Mouse (Mus musculus) urinary bladder, postnatal 36 days (tissue): ENCODE measurements around the gene Zfp36l2.
"Not testable (repeated sequence)": the region's sequence is repeated elsewhere in the genome, so short reads cannot be mapped to it uniquely, and the experiment has no call there.

Source experiments
- DNase-seq, 2 experiments: peaks; one replicate each; pipeline ENCODE4 v3.0.0; 2022; ENCODE audit warnings: low spot score in 2 of 2, mixed read lengths in 1 of 2

Zfp36l2 gene

DNA sequence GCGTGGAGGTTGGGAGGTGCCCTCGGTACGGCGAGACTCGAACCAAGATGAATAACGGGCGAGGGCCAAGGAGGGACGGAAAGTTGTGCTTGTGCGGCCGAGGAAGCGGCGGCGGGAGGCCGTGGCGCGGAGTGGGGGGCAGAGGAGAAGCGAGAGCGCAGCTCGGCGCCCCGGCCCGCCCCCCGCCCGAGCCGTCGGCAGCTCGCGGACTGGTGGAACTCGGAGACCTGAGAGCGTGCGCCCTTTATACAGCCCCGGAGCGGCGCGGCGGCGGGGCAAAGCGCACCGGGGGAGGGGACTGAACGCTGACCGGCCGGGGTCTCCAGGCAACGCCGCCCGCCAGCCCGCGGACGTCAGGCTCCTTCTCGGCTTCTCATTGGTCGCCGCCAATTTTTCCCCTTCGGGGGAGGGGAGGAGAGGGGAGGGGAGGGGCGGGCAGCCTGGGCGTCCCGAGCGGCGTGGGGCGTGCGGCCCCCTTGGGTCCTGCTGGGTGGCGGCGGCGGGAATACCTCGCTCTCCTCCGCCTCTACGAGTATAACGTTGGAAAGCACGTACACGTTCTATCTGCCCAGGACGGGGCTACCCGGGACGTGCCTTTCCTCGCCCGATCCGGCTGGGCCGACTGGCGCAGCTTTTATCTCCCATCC lies at the start of gene Zfp36l2:
Zfp36l2 (minus strand) TSS at position 221 of the 647 bp plus-strand sequence.
- peak; percentile 95 to 98 for DNase-seq

DNA sequence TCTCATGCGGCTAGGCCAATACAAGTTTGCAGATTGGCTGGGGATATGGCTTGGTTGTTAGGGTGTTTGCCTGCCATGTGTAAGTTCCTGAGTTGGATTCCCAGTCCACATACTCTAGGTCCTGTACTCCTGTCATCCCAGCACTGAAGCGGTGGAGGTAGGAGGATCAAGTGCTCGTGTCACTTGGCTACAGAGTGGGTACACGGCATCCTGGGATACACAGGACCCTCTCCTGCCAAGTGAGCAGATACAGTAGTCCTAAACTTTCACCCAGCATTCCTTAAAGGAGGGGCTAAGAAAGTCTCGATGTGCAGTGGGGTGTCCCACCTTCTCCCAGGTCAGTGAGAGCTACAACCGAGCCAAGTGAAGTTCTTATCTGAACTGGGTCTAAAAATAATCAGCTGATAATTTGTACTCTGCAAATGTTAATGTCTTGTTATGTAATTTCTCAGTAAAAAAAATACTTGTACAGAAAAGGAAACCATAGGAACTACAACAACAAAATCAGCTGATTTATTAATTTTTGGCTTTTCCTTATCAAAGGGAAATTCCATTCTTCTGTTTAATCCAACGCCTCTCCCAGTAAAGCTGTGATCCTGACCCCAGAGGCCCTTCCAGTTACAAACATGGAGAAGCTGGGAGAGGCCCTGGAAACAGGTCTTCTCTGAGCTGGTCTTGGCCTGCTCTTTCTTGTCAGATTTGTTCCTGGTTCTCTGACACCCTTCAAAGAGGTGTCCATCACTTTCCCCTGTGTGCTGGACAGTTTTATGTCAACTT lies 49.2 kb upstream of the Zfp36l2 start:
- DNase-seq, result no peak

DNA sequence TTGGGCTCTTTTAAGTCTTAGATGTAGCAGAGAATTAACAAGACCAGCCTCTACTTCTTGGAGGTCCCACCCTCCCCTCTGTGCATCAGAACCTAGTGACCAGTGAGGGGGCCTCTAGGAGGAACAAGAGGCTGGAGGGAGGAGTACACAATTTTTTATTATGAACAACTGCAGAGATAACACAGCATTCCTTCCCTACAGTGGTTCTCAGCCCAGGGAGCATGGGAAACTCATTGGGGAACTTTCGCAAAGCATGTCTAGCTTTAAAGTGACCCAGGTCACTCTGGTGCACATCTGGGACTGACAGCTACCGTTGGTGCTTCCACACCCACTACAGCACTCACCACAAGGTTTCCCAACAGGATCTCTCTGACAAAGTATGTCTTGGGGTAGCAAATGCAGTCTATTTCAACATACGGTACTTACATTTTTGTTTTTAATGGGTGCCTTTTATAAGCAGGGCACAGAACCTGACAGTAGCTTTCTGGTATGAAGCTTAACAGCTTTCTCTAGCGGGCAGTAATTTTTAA lies 47.7 kb upstream of the Zfp36l2 start:
- no peak for DNase-seq

DNA sequence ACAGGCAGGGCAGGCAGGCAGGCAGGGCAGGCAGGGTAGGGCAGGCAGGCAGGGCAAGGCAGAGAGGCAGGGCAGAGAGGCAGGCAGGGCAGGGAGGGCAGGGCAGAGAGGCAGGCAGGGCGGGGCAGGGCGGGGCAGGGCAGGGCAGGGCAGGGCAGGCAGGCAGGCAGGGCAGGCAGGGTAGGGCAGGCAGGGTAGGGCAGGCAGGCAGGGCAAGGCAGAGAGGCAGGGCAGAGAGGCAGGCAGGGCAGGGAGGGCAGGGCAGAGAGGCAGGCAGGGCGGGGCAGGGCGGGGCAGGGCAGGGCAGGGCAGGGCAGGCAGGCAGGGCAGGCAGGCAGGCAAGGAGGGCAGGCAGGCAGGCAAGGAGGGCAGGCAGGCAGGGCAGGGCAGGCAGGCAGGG lies 47.0 kb upstream of the Zfp36l2 start:
- DNase-seq, result not testable (repeated sequence)

DNA sequence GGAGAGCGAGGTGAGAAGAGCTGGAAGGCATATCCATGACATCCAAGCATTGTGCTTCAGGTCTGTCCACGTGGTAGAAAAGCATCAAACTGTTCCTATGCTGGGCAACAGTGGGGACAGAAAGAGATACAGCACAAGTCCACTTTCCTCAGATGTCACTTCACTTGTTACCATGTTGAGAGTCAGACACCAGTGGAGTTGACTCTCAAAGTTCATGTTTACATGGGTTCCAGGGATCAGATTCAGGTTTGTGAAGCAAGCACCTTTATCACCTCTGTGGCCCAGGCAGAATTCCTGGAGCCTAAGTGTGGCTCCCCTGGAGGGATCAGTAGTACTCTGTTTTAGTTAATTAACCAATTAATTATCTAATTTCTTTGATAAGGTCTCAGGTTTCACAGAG lies 46.0 kb upstream of the Zfp36l2 start:
- DNase-seq, result no peak

DNA sequence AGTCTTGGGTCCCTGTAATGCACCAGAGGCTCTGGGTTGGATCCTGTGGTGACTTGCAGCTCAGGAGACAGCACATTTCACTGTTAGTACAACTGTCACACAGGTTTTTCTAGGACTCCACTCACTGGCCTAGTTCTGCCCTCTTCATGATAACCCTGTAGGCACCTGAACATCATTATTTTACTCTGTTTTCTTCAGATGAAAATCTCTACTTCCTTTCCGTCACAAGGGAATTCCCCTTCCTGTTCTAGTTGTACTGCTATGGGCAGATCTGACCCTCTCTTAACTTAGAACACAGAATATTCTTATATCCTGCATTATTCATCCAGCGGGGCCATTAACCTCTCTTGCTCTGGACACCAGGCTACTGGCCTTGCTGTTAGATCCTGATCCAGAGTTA lies 43.6 kb upstream of the Zfp36l2 start:
- DNase-seq, result no peak

DNA sequence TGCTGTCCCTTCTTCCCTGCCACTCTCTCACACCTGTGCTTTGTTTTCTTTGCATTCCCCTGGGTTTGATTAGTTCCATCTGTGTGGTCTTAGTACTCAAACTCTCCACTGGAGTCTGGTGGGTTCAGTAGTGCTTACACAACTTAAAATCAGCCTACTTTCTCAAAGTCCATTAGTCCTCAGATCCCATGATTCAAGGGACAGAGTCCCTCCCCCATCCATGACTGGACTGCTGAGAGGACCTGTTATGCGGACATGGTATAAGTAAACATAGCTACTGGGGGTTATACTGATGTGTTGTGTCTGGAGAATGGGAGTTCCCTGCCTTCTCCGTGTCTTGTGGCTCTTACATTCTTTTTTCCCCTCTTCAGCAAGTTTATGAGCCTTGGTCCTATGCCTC lies 40.5 kb upstream of the Zfp36l2 start:
- no peak for DNase-seq

DNA sequence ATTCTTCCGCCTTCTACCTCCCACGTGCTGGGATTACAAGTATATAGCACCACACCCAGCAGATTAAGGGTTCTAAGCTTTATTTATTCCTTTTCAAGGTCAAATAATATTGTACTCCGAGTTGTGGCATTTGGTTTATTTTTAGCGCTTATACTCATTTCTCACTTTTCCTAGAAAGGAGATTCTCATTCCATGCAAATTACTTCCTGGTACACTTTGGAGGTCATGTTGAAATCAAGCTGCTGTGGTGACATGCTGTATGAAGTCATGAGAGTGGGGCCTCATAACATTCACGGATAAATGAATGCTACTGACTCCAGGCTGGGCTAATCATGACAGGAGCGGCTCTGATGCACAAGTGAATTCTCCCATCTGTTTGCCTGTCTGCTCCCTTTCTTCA lies 38.9 kb upstream of the Zfp36l2 start:
- no peak for DNase-seq

DNA sequence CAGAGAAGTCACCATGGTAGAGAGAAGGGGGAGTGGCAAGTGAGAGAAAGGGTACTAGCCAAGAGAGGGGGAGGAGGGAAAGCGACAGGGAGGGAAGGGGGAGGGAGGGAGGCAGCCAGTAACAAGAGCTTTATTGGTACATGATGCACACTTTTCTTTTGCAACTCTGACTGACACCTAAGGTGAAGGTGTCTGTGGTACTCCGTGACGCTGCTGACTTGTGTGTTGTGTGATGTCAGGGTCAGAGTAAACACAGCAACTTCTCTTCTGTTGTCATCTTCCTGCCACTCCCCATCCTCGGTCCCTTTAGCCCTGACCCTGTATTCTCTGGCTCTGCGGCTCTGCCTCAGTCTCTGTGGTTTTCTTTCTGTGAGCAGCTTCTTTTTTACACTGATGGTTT lies 38.5 kb upstream of the Zfp36l2 start:
- no peak for DNase-seq

DNA sequence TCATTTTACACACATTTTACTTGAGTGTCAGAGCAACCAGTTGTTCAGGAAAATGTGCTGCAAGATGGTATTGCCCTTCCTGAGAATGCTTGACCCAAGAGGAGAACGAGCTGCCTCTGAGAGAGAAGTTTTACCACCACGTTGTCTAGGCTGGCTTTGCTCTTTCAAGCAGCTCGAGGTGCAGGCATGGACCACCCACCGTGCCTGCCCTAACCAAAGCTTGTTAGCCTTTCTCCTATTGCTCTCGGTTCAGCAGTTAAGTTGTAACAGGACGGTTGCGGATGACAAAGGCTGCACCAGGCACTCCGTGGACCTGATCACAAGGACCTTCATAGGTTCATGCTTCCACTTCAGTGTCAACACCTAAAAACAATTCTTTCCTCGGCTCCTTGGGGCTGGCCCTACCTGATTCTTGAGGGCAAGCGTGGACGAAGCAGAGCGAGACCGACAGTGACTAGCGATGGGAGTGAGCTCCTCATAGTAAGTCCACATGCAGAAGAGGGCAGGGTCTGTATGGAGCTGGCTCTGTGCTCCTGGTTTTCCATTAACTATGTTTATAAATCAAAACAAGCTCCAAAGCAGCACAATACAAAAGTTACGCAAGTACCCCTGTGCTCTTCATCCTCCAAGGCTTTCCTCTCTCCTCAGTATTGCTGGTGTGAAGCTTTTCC lies 36.6 kb upstream of the Zfp36l2 start:
- DNase-seq, result no peak

DNA sequence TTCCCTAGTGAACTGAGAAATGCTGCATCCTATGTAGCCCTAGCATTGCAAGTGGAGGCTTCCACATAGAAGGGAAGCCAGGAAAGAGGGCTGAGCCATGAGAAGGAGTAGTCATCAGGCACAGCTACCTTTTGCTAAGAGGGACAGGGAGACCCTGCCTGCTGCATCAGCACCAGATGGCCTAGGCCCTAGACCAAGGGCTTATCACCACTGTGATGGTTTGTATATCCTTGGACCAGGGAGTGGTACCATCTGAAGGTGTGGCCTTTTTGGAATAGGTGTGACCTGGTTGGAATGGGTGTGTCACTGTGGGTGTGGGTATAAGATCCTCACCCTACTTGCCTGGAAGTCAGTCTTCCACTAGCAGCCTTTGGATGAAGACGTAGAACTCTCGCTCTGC lies 31.1 kb upstream of the Zfp36l2 start:
- DNase-seq, result not testable (repeated sequence)

DNA sequence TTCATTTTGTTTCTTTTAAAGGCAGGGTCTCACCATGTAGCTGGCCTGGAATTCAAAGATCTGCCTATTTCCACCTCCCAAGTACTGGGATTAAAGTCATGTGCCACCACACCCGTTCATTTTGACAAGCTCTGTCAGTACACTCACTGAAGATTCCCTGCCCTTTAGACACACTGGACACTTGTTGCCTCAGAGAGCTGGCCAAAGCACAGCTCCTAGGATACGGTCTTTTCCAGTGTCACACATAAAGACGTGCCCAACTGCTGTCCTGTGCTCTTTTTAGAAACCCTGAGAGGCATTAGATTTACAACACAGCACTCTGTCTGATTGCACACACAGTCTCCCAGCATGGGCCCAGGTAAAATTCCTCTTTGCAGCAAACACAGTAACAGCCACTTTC lies 29.9 kb upstream of the Zfp36l2 start:
- DNase-seq, result no peak

DNA sequence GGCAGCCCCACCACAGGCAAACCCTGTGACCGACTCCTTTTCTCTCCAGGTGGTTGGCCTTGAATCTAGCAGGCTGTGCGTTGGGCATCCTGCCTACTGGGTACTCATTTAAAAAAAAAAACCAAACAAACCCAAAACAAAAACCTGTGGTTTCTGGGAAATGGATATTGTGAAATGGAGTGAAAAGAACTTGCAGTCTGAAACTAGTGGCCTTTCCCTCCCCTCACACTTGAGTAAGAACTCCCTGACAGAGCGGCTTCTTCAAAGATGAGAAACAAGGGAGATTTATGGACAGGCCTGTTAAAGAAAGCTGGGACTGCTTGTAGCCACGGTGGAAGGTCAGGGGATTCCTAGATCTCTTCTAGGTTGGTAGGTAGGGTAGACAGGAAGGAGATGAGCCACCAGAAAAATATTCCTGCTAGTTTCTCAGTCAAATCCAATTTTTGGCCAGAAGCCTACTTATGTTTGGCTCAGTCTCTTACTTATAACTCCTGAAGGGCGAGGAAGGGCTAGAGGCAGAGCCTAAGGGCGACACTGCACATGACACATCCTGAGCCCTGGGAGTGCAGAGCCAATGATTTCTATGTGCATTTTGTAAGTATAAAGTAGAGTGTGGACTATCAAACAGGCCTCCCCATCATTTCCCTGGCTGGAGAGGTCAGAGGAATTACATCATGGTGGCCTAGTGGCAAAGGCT lies 27.7 kb upstream of the Zfp36l2 start:
- DNase-seq, result peak in 1 of 2 experiments; percentile 28

DNA sequence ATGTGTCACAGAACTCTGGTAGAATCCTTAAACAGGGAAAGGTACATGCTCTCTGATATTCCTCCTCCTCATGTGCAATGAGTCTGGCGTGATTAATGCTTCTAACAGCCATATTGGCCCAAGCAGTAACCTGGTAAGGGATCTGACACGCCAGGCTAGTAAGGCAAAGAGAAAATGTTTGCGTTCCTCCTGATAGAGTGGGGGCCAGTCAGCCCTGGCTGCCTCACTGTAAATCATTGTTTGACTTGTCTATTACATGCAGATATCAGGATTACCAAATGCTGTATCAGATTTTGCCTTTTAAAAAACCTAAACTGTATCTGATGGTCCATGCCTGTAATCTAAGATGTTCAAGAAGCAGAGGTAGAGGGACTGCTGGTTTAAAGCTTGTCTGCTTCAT lies 25.7 kb upstream of the Zfp36l2 start:
- DNase-seq, result no peak

DNA sequence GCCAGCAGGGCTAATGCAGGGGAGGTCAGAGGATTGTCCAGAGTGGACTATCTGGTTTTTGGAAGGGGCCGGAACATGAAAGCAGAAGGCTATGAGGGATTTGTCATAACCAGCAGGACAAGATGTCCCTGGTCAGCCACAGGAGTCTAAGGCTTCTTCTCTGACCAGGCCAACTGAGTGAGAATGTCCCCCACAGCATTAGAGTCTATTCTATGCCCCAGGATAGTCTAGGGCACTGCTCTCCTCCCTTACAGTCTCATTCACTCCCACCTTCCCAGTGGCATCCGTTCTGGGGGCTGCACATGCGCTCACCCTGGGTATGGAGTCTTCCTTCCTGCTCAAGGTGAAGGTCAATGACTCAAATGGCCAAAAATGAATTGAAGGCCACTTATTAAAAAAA lies 19.9 kb upstream of the Zfp36l2 start:
- no peak for DNase-seq

DNA sequence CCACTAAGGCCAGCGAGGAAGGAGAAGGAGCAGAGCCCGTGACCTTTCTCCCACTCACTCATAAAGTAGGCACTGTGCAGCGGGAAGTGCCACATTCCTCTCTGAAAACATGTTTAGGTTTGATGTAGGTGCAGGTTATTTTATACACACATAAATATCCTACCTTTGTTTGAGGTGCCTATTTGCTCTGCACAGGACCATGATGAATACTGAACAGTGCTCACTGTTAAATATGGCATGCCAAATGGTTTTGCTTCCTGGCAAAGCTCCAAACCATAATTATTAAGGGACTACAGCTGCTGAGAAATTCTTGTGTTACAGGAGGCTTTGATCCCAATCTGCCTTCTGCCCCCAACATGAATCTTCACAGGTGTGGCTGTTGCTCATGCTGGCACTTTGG lies 18.5 kb upstream of the Zfp36l2 start:
- no peak for DNase-seq

DNA sequence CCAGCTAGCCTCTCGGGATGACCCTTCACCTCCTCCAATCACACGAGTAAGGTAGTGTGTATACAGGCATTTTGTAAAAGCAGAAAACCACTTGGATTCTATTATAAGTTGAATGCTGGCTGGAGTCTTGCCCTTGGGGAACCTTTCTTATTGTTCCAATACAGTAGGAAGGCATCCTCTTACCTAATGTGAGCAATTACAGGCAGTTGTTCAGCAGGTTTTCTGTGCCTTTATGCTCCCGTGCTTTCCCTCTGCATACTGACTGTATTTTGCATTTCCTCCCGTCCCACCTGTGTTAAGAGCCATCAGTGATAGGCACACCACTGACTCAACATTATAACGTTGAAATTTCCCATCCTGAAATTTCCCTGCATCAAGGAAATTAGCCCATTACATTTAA lies 17.2 kb upstream of the Zfp36l2 start:
- no peak for DNase-seq

DNA sequence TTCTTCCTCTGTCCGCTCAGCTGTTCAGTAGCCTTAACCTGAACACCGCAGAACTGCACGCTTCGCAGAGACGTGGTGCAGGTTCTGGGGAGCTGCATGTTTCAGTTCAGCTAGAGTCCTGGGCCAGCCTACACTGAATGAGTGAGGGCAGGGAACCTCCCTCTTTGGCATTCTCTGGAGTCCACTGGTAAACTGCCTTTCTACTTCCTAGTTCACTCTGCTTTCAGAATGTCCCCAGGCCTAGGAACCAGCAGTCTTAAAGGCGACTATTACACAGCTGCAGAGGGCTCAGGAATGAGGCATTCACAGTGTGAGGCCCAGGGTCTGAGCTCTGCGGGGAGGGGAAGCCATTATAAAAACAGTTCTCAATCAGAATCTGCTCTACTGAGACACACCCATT lies 15.6 kb upstream of the Zfp36l2 start:
- no peak for DNase-seq

DNA sequence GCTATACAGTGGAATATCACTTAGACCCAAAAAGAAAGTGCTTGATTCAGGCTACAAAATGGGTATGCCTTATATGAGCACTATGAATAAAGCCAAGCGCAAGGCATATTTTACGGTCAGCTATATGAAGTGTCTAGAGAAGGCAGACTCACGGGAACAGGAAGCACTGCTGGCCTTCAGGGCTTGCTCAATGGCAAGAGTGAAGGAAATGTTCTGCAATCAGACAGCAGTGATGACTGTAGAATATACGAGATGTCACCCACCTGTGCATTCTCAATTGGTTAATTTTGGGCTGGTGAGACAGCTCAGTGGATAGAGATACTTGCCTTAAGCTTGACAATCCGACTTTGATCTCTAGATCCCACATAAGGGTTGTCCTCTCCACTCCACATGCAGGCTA lies 13.4 kb upstream of the Zfp36l2 start:
- DNase-seq, result no peak

DNA sequence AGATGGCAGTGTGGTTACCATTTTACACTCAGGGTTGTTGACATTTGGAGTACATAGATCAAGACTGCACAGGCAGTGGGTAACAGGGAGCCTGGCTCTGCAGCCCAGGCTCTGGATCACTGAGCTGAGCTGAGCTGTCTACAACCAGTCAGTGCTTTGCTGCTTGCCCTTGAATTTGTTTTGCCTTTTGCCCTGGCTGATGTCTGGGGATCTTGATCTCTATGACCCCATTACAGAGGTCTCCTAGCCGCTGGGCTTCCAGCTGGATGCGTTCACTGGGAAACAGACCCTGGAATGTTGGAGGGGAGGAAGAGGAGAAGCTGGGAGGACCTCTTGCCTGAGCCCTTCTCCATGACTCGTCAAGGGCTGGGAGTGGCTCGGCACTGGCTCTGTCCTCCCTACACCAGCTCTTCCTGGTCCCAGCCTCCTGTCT lies 10.2 kb upstream of the Zfp36l2 start:
- no peak for DNase-seq

DNA sequence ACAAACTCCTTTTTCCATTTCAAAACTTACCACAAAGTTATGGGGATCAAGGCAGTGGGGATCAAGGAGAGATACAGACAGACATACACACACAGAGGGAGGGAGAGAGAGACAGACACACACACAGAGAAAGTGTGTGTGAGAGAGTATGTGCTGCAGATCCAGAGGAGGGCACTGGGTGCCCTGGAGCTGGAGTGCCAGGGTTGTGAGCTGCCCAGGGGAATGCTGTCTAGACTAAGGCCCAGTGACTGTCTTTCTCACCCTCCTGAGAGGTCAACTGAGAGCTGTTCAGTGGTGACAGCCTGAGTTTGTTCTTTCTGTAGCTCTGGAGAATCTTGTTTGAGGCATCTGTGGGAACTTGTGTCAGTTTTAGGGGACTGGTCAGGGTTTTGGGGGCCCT lies 8.6 kb upstream of the Zfp36l2 start:
- DNase-seq, result no peak

DNA sequence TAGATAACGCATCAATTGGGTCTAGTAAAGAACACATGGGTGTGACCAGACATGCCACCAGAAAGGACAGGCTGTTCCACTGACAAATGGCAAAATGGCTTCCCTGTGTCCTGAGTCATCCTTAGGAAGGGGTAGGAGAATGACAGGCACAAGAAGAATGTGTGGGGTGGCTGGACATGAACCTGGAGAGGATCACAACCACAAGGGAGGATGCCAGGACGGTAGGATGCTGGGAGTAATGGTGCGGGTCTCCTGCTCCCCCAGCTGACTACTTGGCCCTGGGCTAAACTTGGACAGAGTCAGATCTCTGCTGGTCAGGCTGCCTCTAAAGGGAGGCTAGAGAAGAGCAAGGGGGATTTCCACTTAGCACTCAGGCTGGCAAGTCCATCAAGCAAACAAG lies 8.1 kb upstream of the Zfp36l2 start:
- DNase-seq, result no peak
